Mouse (Mus musculus) frontal cortex, postnatal 25 days (tissue): ENCODE results near the gene Zdhhc16.

Source experiments
- DNase-seq, 2 experiments: peaks; one replicate each; pipeline ENCODE4 v3.0.0; 2022; ENCODE audit warnings: low spot score in 2 of 2

The Zdhhc16 gene

DNA sequence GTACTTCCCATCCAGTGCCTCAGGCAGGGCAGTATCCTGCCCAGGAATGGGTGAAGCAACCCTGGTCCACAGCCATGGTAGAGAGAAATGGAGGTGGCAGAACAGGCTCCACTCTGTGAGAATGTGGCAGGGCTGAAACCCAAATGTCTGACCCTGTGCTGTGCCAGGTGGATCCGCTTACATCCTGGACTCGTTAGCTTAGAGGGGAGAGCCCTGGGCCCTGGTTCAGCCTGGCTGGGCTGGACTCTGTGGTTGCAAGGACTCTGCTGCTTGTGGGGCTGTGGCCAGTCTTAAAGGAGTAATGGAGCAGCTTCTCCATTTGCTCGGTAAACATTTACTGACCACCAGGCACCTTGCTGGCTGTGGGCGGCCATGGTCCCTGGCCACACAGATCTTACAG lies 53.9 kb downstream of the Zdhhc16 start:
- no peak for DNase-seq

DNA sequence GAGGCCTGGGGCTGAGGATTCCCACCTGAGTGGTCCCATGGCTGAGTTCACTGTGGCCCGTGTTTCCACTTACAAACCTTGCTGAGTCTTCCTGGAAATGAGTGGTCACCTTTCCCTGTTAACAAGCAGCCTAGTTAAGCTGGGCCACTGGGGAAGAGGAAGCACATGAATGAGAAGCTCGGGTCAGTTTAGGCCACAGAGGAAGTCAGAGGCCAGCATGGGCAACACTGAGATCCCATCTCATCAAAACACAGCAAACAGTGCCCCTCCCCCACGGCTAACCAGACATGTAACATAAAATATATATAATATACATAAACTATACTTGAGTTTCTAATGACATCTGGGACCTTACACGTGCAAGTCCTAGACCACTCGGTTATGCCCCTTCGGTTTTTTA lies 56.5 kb downstream of the Zdhhc16 start:
- DNase-seq = no peak

DNA sequence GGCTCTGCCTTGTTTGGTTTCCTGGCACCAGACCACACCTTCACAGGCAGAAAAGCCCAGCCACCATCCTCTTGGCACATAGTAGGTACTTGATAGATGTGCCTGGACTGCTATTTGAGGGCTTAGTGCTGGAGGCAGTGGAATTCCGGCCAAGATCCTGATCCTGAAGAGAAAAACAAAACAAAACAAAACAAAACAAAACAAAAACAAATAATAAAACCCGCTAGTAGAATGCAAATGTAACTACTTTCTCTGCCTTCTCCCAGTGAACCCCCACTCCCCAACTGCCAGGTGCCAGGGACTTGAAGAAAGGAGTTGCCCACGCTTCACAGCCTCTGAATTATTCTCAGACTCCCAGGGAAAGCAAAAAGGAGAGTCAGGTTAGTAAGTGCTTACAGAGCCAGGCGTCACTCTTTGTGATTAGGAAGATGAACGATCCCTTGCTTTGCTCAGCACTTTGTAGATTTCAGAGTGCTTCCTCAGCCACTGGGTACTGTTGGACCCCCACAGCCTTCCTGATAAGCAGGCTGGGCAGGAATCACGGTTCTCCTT lies 58.7 kb downstream of the Zdhhc16 start:
- DNase-seq = no peak

DNA sequence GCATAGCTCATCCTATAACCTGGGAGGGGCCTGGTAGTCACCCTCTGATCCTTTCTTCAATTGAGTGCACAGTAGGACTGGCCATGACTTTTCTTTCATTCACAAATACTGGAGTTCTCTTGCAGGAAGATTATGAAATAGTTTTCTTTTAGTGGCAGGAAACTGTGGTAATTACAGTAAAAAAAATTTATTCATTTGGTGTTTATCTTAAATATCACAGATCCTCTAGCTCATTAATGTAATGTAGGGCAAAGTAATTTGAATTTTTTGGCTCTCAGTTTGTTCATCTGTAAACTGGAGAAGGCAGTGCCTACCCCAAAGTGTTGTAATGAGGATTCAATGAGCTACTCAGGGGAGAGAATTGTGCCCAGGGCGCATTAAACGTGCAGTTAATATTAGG lies 59.7 kb downstream of the Zdhhc16 start:
- DNase-seq = no peak

DNA sequence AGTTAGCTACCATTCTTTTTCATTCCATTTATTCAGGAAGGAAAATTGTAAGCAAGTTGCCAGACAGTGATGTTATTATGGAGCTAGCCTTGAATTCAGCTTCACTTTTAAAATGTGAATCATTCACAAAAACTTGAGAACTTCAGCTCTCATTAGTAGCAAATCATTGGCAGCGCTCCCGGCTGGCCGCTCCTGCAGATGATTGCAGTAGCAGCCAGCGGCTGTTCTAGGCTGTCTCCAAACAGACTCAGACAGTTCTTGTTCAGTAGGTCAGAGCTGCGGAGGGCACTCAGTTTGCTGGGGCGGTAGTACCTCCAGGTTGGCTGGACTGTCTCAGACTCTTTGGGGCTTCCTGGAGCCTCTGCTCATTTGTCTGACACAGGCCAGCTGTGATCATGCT lies 60.2 kb downstream of the Zdhhc16 start:
- DNase-seq = peak; percentile 47 to 67
